Mouse (Mus musculus): ENCODE data around the gene Dpf3.

DNA sequence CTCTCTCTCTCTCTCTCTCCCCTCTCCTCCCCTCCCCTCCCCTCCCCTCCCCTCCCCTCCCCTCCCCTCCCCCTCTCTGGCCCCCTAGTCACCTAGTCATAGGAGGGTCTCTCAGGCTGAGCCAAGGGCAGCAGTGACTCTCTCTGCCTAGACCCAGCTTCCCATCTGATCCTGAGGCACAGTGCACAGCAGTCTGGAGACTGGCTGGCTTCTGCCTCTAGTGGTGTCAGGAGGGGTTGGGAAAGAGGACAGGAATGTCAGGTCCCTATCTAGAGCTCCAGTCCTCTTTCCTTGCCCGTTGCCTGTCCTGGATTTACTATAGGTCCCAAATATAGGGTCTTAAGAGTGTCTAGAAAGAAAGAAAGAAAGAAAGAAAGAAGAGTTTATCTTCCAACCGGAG is 275.5 kb downstream of the Dpf3 start:
- no peak for TF ChIP-seq CTCF (IDR thresholded peaks at IDR 0.05; ENCODE audit: control insufficient read depth, insufficient read depth, low read length)
- TF ChIP-seq POLR2A (IDR thresholded peaks at IDR 0.05; ENCODE audit: borderline replicate concordance, control insufficient read depth, low read depth, low read length), result no peak

Measured in bone marrow, adult 2 months (tissue).